Mouse (Mus musculus) olfactory bulb, adult 2 months (tissue): ENCODE measurements around the gene Smc6.

ENCODE experiments used
- CTCF ChIP-seq: fragments of 200-500 bp; IDR thresholded peaks from 2 replicates; pipeline ENCODE4 v1.5.1; 2012; ENCODE audit warnings: low read depth, mild to moderate bottlenecking, low read length, moderate library complexity; ENCODE audit not compliant: insufficient read depth
- POLR2A ChIP-seq: fragments of 200-500 bp; IDR thresholded peaks from 2 replicates; pipeline ENCODE4 v1.6.1; 2012; ENCODE audit warnings: mild to moderate bottlenecking, low read depth, low read length, moderate library complexity; ENCODE audit not compliant: insufficient read depth

DNA sequence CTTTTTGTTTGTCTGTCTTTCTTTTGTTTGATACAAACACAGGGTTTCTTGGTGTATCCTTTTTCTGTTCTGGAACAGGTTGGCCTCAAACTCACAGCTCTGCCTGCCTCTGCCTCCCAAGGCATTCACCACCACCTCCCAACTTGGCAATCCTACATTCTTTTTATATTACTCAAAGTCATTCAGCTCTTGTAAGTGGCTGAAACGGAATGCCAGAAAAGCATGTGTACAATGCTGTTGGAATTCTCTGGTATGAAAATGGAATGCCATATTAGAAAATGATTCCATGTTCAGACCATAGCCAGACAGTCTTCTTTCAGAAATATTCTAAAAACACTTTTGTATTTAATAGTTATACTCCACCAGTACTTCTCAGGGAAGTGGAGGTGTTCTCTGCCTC, 7.5 kb downstream of the Smc6 start:
- TF ChIP-seq CTCF (no peak), POLR2A (no peak)
